Mouse (Mus musculus) CD4-positive naive resting alpha-beta T cell, adult 76 days (primary cell): Measurements from ENCODE around the gene Def6. TPM values are rescaled to one million over a fixed set of nuclear protein-coding genes. Genes with fewer than 3 reads are reported as not detected.

Source experiments
- total RNA-seq: library from RNA; stranded (reverse); gene quantifications from one replicate; pipeline ENCODE4 v1.2.4, GENCODE M21; 2023

The Def6 gene
- total RNA-seq, result 150 TPM

GRCm38 (mm10) chr17:28207591-28208313 lies at the start of gene Def6:
Def6 (plus strand) TSS chr17:28207778.

GRCm38 (mm10) chr17:28176775-28177539 lies 30.6 kb upstream of the Def6 start, which contains the start of gene Zfp523:
Zfp523 (plus strand) TSS chr17:28177129.

GRCm38 (mm10) chr17:28232475-28233060 lies 25.0 kb downstream of the Def6 start, which contains the start of gene Ppard:
Ppard (plus strand) TSS chr17:28232700.

Other genes starting within 250 kb of the Def6 start
- 2.3 TPM for gene Tcp11, start 127.1 kb upstream of the Def6 start, total RNA-seq
- gene Scube3, start 65.6 kb upstream of the Def6 start, total RNA-seq, result not detected
- gene Zfp523, start 30.6 kb upstream of the Def6 start, total RNA-seq, result 12.6 TPM
- gene Ppard, start 24.9 kb downstream of the Def6 start, total RNA-seq, result 29.0 TPM
- 28.3 TPM for gene Fance, start 105.7 kb downstream of the Def6 start, total RNA-seq
- 1,978 TPM for gene Rpl10a, start 120.7 kb downstream of the Def6 start, total RNA-seq
- 0.67 TPM for gene Tead3, start 143.0 kb downstream of the Def6 start, total RNA-seq
- gene Tulp1, start 157.4 kb downstream of the Def6 start, total RNA-seq, result not detected